Mouse (Mus musculus) heart, embryonic 15.5 days (tissue): ENCODE measurements at regions not wholly inside any gene's neighbourhood (a gene's known extent, or its start where the extent isn't known, plus 50 kb on each side); places are given as distances from the start of the nearest gene placed in this dataset.

ENCODE experiments used
- ATAC-seq: fragments of 200-750 bp; cut with Nextera tagmentation; replicated peaks from 2 replicates; pipeline ENCODE4 v1.8.0; 2017; ENCODE audit warnings: low read depth, moderate TSS enrichment; ENCODE audit not compliant: insufficient number of reproducible peaks, insufficient read depth, low FRiP score
- H3K27ac ChIP-seq: fragments of 300-500 bp; sonication (generic); 2 replicates; pipeline ENCODE4 v1.5.1; 2015; ENCODE audit warnings: mild to moderate bottlenecking, inconsistent platforms
- H3K27me3 ChIP-seq: fragments of 300-500 bp; sonication (generic); 2 replicates; pipeline ENCODE4 v1.6.1; 2015; ENCODE audit warnings: inconsistent platforms
- H3K36me3 ChIP-seq: fragments of 300-500 bp; sonication (generic); 2 replicates; pipeline ENCODE4 v1.6.1; 2015; ENCODE audit warnings: mild to moderate bottlenecking, inconsistent platforms
- H3K4me1 ChIP-seq: fragments of 300-500 bp; sonication (generic); replicated peaks from 2 replicates; pipeline ENCODE4 v1.6.1; 2015; ENCODE audit warnings: inconsistent platforms
- H3K4me2 ChIP-seq: fragments of 300-500 bp; sonication (generic); 2 replicates; pipeline ENCODE4 v1.6.1; 2015; ENCODE audit warnings: inconsistent platforms, mild to moderate bottlenecking, moderate library complexity
- H3K4me3 ChIP-seq: fragments of 300-500 bp; sonication (generic); 2 replicates; pipeline ENCODE4 v1.5.1; 2015; ENCODE audit warnings: mild to moderate bottlenecking, inconsistent platforms
- H3K9ac ChIP-seq: fragments of 300-500 bp; sonication (generic); 2 replicates; pipeline ENCODE4 v1.6.1; 2015; ENCODE audit warnings: mild to moderate bottlenecking, inconsistent platforms
- H3K9me3 ChIP-seq: fragments of 300-500 bp; sonication (generic); replicated peaks from 2 replicates; pipeline ENCODE4 v1.6.1; 2016; ENCODE audit warnings: inconsistent platforms
- whole genome bisulfite sequencing: fragments of 180-500 bp; shearing (Covaris S2); methylation state at CpG from one replicate; pipeline ENCODE4 v1.1.7; 2015; ENCODE audit warnings: mixed read lengths; 5-methylcytosine and 5-hydroxymethylcytosine counted together

DNA sequence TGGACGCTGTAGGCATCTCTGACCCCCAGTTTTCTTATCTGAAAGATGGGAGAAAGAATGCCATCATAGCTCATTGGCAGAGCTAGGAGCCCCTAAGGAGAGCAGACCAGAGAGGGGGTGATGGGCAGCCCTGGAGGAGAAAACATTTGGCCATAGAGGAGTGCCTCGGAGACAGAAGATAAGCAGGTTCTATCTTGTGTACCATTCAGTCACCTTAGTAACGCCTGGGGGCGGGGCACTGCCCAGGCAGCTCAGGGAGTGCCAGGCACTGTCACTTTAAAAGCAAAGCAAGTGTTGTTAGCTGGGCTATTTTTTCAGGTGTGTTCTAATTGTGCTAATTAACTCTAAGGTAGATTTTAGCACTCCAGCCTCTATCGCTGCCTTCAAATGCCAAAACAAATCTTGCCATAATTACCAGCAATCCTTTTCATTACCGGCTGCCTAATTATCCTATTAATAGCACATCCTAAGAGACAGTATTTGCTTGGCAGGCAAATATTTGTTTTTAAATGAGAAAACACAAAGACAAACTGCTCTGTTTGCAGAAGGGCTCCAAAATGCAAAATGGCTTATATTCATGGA lies 119.1 kb downstream of the Tle3 start:
- H3K27me3 ChIP-seq: peaks cover 66% of the 10 kb centered on the region
- no peaks in the 10 kb centered on the region for H3K4me1 ChIP-seq
- no peaks in the 10 kb centered on the region for H3K36me3 ChIP-seq
- ATAC-seq: no peak
- no peaks in the 10 kb centered on the region for H3K9me3 ChIP-seq
- WGBS: 29% methylated on average over 6 of the region's 6 CpGs
- H3K27ac ChIP-seq: no peak overlapping the region
- H3K4me2 ChIP-seq: no peak overlapping the region
- no peak overlapping the region for H3K9ac ChIP-seq
- no peak overlapping the region for H3K4me3 ChIP-seq

DNA sequence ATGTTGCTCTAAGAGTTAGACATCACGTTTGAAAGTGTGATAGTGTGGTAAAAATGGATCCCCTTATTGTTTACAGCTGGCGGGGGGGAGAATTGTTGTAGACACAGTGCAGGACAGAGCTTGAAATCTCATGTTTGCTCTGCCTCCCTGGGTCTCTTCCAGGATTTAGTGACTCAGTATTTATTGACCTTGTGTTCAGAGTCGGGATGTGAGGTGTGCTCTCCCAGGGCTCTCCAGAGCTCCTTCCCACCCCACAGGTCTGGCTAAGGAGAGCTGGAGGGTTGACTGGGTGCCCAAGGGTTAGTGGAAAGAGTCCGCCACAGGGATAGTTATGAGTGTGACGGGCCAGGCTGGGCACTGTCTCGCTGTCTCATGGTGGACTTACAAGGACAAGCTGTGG lies 117.8 kb downstream of the Tle3 start:
- Histone ChIP-seq H3K27me3 (peaks cover 68% of the 10 kb centered on the region), H3K9ac (no peak overlapping the region), H3K9me3 (no peaks in the 10 kb centered on the region), H3K4me3 (no peak overlapping the region), H3K4me1 (no peaks in the 10 kb centered on the region), H3K4me2 (no peak overlapping the region), H3K36me3 (no peaks in the 10 kb centered on the region), H3K27ac (no peak overlapping the region)
- ATAC-seq: no peak
- WGBS: 71% methylated on average over 6 of the region's 6 CpGs

DNA sequence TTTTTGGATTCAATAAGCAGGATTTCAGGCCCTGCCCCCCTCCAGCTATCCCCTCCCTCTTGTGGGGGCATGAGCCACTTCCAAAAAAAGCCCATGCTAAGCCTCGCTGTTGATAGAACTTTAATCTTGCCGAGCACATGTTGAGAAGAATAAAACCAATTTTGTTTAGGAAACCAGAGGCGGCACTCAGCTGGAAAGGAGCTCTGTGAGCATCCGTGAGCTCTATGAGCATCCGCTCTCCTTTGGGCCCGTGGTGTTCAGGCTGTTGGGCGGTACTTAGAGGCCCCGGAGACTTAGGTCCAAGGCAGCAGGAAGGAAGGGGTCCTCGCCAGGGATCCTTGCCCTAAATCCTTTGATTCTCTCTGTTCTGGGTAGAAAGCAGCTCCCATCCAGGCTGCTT lies 117.0 kb downstream of the Tle3 start:
- Histone ChIP-seq H3K27me3 (peaks cover 70% of the 10 kb centered on the region), H3K27ac (no peak overlapping the region), H3K4me3 (no peak overlapping the region), H3K36me3 (no peaks in the 10 kb centered on the region), H3K9ac (no peak overlapping the region), H3K4me2 (no peak overlapping the region), H3K9me3 (no peaks in the 10 kb centered on the region), H3K4me1 (no peaks in the 10 kb centered on the region)
- no peak for ATAC-seq
- 36% methylated on average over 9 of the region's 9 CpGs for WGBS

DNA sequence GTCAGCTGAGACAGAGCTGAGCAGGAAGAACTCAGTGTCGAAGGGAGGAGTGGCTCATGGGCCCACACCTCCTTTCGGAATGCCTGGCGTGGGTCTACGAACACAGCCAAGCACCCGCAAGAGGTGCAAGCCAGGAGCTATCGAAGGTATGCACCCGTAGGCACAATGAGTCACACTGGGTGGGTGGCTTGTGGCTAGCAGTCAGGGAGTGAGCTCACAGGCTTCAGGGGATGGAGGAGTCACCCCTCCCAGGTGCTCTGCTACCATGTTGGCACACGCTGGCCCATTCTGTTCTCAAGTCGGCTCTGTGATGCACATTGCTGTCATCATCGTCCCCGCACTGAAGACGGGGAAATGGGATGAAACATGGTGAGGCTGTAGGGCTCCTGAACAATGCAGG lies 115.7 kb downstream of the Tle3 start:
- H3K27me3 ChIP-seq: peaks cover 67% of the 10 kb centered on the region
- no peak overlapping the region for H3K27ac ChIP-seq
- H3K36me3 ChIP-seq: no peaks in the 10 kb centered on the region
- no peak overlapping the region for H3K4me2 ChIP-seq
- 82% methylated on average over 12 of the region's 12 CpGs for WGBS
- no peak overlapping the region for H3K9ac ChIP-seq
- H3K4me3 ChIP-seq: no peak overlapping the region
- no peak for ATAC-seq
- no peaks in the 10 kb centered on the region for H3K4me1 ChIP-seq
- no peaks in the 10 kb centered on the region for H3K9me3 ChIP-seq

DNA sequence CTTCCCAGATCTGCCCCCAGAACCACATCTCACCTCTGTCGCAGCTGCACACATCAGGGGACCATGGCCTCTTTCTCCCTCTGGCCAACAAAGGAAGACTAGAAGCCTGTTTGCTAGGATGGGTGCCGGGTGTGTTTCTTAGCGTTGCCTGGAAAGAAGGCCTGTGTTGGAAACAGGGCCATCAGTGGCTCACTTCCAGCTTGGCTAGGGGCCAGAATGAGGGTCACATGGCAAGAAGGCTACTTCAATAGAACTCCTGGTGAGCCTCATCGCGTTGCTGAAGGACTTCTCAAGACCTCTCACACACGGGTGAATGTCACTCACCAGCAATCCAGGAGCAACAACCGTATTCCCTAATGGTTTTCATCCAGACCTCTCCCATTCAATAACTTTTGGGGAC lies 115.0 kb downstream of the Tle3 start:
- no peak overlapping the region for H3K9ac ChIP-seq
- H3K4me3 ChIP-seq: no peak overlapping the region
- H3K9me3 ChIP-seq: no peaks in the 10 kb centered on the region
- H3K4me1 ChIP-seq: no peaks in the 10 kb centered on the region
- no peak for ATAC-seq
- H3K4me2 ChIP-seq: no peak overlapping the region
- no peak overlapping the region for H3K27ac ChIP-seq
- peaks cover 63% of the 10 kb centered on the region for H3K27me3 ChIP-seq
- 57% methylated on average over 7 of the region's 7 CpGs for WGBS
- H3K36me3 ChIP-seq: no peaks in the 10 kb centered on the region

DNA sequence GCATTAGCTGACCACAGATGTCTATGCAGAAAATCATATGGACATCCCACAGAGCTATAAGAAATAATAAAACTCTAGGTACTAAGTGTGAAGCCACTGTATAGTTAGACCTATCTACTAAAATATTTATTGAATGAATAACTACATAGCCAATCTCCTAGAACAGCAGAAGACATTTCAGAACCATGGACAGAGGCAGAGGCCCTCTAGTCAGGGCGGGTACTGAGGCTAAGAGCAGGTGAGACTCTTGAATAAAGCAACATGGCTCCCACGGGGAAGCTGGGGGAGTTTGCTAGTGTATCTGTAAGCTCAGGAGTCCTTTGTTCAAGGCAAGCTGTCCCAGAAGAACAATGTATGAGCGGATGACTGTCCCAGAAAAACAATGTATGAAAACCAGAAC lies 112.2 kb downstream of the Tle3 start:
- H3K9me3 ChIP-seq: no peaks in the 10 kb centered on the region
- no peak overlapping the region for H3K4me2 ChIP-seq
- 28% methylated on average over 3 of the region's 3 CpGs for WGBS
- no peak overlapping the region for H3K27ac ChIP-seq
- ATAC-seq: no peak
- no peaks in the 10 kb centered on the region for H3K36me3 ChIP-seq
- H3K9ac ChIP-seq: no peak overlapping the region
- H3K4me3 ChIP-seq: no peak overlapping the region
- no peaks in the 10 kb centered on the region for H3K4me1 ChIP-seq
- H3K27me3 ChIP-seq: peaks cover 57% of the 10 kb centered on the region

DNA sequence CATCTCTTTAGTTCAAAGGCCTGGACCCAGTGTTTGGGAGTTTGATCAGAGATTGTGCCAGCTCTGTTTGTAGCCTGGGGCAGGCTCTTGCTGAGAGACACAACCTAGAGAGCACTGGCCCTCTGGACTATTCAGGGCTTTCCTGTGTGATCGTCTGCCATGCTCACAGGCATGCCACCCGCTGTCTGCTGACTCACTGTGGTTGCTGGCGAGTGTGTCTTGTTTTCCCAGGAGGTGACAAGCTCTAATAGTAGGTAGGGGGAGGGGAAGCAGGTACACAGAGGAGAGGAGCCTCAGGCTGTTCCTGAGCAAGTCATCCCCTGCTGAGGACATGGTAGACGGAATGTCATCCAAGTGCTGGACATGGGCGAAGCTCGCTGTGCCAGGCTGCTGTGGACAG lies 107.5 kb downstream of the Tle3 start:
- Histone ChIP-seq H3K27me3 (peaks cover 46% of the 10 kb centered on the region), H3K9ac (no peak overlapping the region), H3K4me2 (no peak overlapping the region), H3K9me3 (no peaks in the 10 kb centered on the region), H3K36me3 (no peaks in the 10 kb centered on the region), H3K4me3 (no peak overlapping the region), H3K4me1 (no peaks in the 10 kb centered on the region), H3K27ac (no peak overlapping the region)
- ATAC-seq: no peak
- 37% methylated on average over 6 of the region's 6 CpGs for WGBS

DNA sequence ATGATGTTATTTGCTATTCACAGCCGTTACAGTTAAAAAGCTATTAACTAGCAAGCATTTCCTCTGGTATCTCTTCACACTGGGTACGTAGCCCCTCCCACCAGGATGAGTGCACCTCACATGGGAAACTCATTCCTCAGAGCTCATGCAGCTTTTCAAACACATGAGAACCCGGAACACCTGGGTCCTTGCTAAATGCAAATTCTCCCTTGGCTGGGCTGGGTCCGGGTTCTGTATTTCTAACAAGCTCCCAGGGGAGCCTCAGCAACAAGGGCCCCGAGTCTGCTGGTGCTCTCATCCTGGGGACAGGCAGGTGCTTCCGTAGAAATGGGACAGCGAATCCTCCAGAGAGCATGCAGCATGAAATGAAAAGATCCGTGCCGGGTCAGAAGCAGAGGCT lies 106.7 kb downstream of the Tle3 start:
- H3K36me3 ChIP-seq: no peaks in the 10 kb centered on the region
- ATAC-seq: no peak
- H3K4me2 ChIP-seq: no peak overlapping the region
- H3K4me3 ChIP-seq: no peak overlapping the region
- 42% methylated on average over 9 of the region's 9 CpGs for WGBS
- H3K27ac ChIP-seq: no peak overlapping the region
- no peaks in the 10 kb centered on the region for H3K9me3 ChIP-seq
- no peak overlapping the region for H3K9ac ChIP-seq
- H3K4me1 ChIP-seq: no peaks in the 10 kb centered on the region
- peaks cover 50% of the 10 kb centered on the region for H3K27me3 ChIP-seq

DNA sequence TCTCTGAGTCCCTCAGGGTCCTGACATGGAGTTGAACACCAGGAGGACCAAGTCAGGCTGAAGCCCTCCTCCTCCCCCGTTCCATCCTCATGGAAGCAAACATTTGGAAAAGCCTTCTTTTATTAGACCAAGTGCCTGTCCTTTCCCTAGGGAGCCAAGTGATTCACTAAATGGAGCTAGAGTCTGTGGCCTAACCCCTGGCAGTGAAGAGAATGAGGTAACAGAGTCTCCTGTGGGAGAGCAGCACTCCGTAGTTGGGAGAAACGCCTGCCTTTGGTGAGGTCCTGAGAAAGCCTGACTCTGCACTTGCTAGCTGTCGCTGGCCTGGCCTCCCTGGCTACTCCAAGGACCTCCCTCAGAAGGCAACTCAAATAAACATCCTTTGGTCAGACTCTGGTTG lies 104.2 kb downstream of the Tle3 start:
- ATAC-seq: no peak
- Histone ChIP-seq H3K27me3 (peaks cover 52% of the 10 kb centered on the region), H3K4me2 (no peak overlapping the region), H3K36me3 (no peaks in the 10 kb centered on the region), H3K27ac (no peak overlapping the region), H3K9ac (no peak overlapping the region), H3K4me1 (no peaks in the 10 kb centered on the region), H3K4me3 (no peak overlapping the region), H3K9me3 (no peaks in the 10 kb centered on the region)
- 47% methylated on average over 4 of the region's 4 CpGs for WGBS

DNA sequence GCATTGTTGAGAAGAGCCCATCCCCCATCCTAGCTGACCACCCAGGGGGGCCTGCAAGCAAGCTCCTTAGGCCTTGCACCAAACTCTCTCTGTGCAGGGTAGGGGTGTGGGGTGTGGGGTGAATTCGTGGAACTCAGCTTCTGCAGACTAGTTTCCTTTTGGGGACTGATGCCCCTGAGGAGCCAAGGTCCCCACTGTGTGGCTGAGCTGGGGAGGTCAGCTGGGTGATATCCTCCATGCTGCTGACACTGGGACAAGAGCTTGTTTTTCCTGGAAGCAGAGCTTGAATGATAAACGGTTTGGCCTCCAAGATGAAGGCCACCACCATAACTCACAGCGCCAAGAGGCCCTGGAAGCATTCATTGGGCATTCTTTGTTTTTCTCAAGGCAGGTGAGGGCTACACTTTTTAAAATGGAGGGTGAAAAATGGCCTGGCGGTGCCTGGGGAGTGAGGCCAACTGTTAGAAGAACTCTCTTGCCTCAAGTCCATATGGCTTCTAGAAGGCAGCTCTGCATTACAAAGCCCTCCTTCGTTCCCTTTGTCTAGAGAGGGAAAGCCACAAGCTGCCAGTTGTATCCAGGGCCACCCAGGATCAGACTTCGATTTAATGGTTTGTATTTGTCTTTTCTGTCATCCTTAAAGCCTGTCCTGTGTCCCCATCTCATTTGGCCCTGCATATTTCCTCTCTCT lies 98.8 kb downstream of the Tle3 start:
- WGBS: 56% methylated on average over 6 of the region's 6 CpGs
- no peak overlapping the region for H3K4me3 ChIP-seq
- H3K9ac ChIP-seq: no peak overlapping the region
- no peaks in the 10 kb centered on the region for H3K36me3 ChIP-seq
- peaks cover 1% of the 10 kb centered on the region; the same call in 1 of the 2 replicates for H3K9me3 ChIP-seq
- H3K4me1 ChIP-seq: no peaks in the 10 kb centered on the region
- H3K27me3 ChIP-seq: peaks cover 27% of the 10 kb centered on the region
- ATAC-seq: no peak
- no peak overlapping the region for H3K4me2 ChIP-seq
- no peak overlapping the region for H3K27ac ChIP-seq

DNA sequence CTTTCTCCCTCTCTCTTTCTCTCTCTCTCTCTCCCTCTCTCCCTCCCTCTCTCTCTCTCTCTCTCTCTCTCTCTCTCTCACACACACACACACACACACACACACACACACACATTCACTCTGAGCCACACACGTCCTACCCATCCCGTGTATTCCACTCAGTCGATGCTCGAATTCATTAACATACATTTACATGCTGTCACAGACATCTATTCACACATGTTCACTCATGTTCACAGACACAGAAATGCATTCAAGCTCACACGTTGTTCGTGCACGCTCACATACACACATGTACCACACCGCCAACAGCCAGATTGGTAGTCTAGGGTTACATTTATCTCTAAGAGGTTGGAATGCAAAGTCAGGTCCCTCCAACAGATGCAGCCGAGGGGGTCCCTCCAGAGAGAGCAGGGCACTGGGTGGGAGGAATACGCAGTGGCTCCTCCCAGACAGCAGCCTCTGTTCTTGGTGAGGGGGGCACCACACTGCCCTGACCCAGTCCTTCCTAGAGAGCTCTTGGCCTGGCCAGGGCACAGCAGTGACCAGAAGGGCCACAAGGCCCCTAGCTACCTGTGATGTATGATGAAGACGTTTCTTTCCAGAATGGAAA lies 96.8 kb downstream of the Tle3 start:
- no peak overlapping the region for H3K9ac ChIP-seq
- peaks cover 18% of the 10 kb centered on the region for H3K27me3 ChIP-seq
- no peak overlapping the region for H3K4me3 ChIP-seq
- no peaks in the 10 kb centered on the region for H3K36me3 ChIP-seq
- no peak overlapping the region for H3K27ac ChIP-seq
- no peak overlapping the region for H3K4me2 ChIP-seq
- H3K9me3 ChIP-seq: peaks cover 9% of the 10 kb centered on the region; the same call in 1 of the 2 replicates
- no peaks in the 10 kb centered on the region for H3K4me1 ChIP-seq
- 52% methylated on average over 11 of the region's 11 CpGs for WGBS
- no peak for ATAC-seq

DNA sequence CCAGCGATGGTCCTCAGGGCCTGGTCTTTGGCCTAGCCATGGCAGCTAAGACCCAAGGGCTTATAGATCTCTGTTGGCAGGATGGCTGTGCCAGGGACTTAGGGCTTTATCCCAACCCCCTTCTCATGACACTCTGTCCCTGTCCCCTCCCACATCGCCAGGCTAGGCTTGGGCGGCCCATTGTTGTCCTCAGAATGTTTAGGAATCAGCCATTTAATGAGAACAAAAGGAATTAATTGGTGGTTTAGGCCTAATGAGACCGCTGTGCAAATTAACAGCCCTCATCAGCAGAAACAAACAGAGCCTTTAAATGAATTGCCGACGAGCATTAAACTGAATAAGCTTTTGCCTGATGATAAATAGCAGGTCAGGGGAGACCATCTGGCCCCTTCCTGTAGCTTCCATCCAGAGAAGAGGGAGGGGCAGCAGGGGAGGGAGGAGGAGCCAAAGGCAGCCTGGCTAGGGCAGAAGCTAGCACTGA lies 96.2 kb downstream of the Tle3 start:
- Histone ChIP-seq H3K4me1 (no peaks in the 10 kb centered on the region), H3K4me2 (no peak overlapping the region), H3K9me3 (peaks cover 9% of the 10 kb centered on the region; the same call in 1 of the 2 replicates), H3K4me3 (no peak overlapping the region), H3K27me3 (peaks cover 20% of the 10 kb centered on the region), H3K27ac (no peak overlapping the region), H3K9ac (no peak overlapping the region), H3K36me3 (no peaks in the 10 kb centered on the region)
- 48% methylated on average over 6 of the region's 6 CpGs for WGBS
- ATAC-seq: no peak
